Mouse (Mus musculus) stomach, embryonic 15.5 days (tissue): ENCODE measurements at regions not wholly inside any gene's neighbourhood (a gene's known extent, or its start where the extent isn't known, plus 50 kb on each side); places are given as distances from the start of the nearest gene placed in this dataset.

ENCODE experiments used
- ATAC-seq: fragments of 200-750 bp; cut with Nextera tagmentation; 2 replicates; pipeline ENCODE4 v1.8.0; 2017; ENCODE audit warnings: low read depth, moderate number of reproducible peaks, moderate TSS enrichment; ENCODE audit not compliant: insufficient read depth, low FRiP score
- H3K27ac ChIP-seq: fragments of 300-500 bp; sonication (generic); 2 replicates; pipeline ENCODE4 v1.5.1; 2015; ENCODE audit warnings: mild to moderate bottlenecking, inconsistent platforms
- H3K27me3 ChIP-seq: fragments of 300-500 bp; sonication (generic); replicated peaks from 2 replicates; pipeline ENCODE4 v1.6.1; 2015; ENCODE audit warnings: inconsistent platforms
- H3K36me3 ChIP-seq: fragments of 300-500 bp; sonication (generic); 2 replicates; pipeline ENCODE4 v1.6.1; 2015; ENCODE audit warnings: inconsistent platforms
- H3K4me1 ChIP-seq: fragments of 300-500 bp; sonication (generic); 2 replicates; pipeline ENCODE4 v1.6.1; 2015; ENCODE audit warnings: inconsistent platforms
- H3K4me2 ChIP-seq: fragments of 300-500 bp; sonication (generic); 2 replicates; pipeline ENCODE4 v1.6.1; 2015; ENCODE audit warnings: mild to moderate bottlenecking, inconsistent platforms
- H3K4me3 ChIP-seq: fragments of 300-500 bp; sonication (generic); replicated peaks from 2 replicates; pipeline ENCODE4 v1.5.1; 2015; ENCODE audit warnings: inconsistent platforms
- H3K9ac ChIP-seq: fragments of 300-500 bp; sonication (generic); 2 replicates; pipeline ENCODE4 v1.6.1; 2015; ENCODE audit warnings: inconsistent platforms
- H3K9me3 ChIP-seq: fragments of 300-500 bp; sonication (generic); 2 replicates; pipeline ENCODE4 v1.6.1; 2016; ENCODE audit warnings: inconsistent platforms
- WGBS: fragments of 180-500 bp; shearing (Covaris S2); methylation state at CpG from one replicate; pipeline ENCODE4 v1.1.7; 2015; 5-methylcytosine and 5-hydroxymethylcytosine counted together

DNA sequence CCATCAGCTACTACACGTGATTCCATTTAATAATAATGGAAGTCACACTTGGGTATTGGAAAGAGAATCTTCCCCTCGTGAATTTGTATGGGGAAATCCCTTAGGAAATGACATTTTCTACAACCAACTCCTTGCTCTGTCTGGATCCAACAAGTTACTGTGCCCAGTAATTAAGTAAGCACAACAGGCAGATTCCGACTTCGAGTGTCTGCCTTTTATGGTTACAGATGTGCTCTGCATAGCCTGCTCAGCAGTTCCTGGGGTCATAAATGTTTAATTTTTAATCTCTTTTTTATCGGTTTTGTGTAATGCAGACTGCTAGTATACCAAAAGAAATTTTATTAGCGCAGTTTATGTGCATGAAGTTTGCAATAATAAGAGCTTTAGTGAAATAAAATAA lies 259.8 kb upstream of the Pitrm1 start:
- no peak overlapping the region for H3K9ac ChIP-seq
- H3K4me2 ChIP-seq, result no peak overlapping the region
- no peaks in the 10 kb centered on the region for H3K9me3 ChIP-seq
- H3K36me3 ChIP-seq, result no peaks in the 10 kb centered on the region
- no peak for ATAC-seq
- no peak overlapping the region for H3K4me3 ChIP-seq
- H3K27me3 ChIP-seq, result no peaks in the 10 kb centered on the region
- no peaks in the 10 kb centered on the region for H3K4me1 ChIP-seq
- WGBS, result 68% methylated on average over 6 of the region's 6 CpGs
- H3K27ac ChIP-seq, result no peak overlapping the region

DNA sequence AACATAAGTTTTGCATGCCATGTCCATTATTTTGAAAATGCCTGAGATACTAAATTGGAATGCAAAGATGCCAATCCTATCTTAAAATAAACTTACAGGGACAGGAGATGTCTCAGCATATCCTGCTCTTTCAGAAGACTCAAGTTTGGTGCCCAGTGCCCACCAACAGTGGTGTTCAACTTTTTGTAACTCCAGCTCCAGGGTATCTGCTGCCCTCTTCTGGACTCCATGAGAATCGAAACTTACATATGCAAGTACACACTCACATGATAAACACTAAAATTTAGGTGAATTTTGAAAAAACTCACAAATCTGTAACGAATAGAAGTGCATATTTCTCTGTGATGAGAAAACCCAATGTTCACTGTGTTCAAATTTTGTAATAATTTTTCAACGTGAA lies 255.9 kb upstream of the Pitrm1 start:
- no peak overlapping the region for H3K4me3 ChIP-seq
- no peak overlapping the region for H3K9ac ChIP-seq
- 54% methylated on average over 3 of the region's 3 CpGs for WGBS
- no peaks in the 10 kb centered on the region for H3K36me3 ChIP-seq
- H3K27me3 ChIP-seq, result no peaks in the 10 kb centered on the region
- no peak overlapping the region for H3K4me2 ChIP-seq
- ATAC-seq, result no peak
- no peaks in the 10 kb centered on the region for H3K9me3 ChIP-seq
- no peak overlapping the region for H3K27ac ChIP-seq
- H3K4me1 ChIP-seq, result no peaks in the 10 kb centered on the region

DNA sequence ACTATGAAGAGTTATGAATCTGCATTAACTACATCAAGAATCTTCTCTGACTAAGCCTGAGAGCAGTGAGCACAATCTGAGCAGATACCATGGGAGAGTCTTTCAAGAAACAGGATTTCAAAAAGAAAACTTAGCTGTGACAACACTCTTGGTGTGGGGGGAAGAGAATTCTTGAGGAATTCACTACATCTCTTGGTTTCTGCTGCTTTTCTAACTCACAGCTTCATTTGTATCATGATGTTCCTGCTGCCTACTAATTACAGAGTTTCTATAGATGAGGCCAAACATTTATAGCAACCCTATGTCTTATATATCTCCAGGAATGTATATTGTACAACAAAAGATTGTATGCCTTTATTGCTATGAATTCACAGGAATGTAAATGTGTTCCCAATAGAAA lies 242.2 kb upstream of the Pitrm1 start:
- no peak overlapping the region for H3K9ac ChIP-seq

DNA sequence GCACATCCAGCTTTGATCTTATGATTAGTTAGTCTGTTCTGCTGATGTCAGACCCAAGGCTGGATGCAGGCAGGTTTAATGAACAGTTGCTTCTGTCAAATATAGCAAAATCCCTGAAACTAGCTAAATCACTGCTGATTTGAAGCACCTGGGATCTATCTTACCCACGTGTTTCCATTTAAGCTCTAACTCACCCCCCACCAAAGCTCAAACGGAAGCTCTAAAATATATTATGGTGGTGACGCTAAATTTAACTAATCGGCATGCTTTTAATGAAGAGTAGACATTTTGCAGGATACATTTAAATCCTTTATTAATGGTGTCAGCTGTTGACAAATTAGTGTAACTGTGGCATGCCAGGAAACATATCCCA lies 241.3 kb upstream of the Pitrm1 start:
- Histone ChIP-seq H3K36me3 (no peaks in the 10 kb centered on the region), H3K4me1 (no peaks in the 10 kb centered on the region), H3K4me2 (no peak overlapping the region), H3K4me3 (no peak overlapping the region), H3K27me3 (no peaks in the 10 kb centered on the region), H3K27ac (no peak overlapping the region), H3K9ac (no peak overlapping the region), H3K9me3 (no peaks in the 10 kb centered on the region)
- ATAC-seq, result no peak
- WGBS, result 62% methylated on average over 4 of the region's 4 CpGs

More for the DNA sequence above, 242.2 kb upstream of the Pitrm1 start:
- H3K27ac ChIP-seq, result no peak overlapping the region
- ATAC-seq, result no peak
- H3K9me3 ChIP-seq, result no peaks in the 10 kb centered on the region
- no peaks in the 10 kb centered on the region for H3K36me3 ChIP-seq
- no peaks in the 10 kb centered on the region for H3K27me3 ChIP-seq
- H3K4me3 ChIP-seq, result no peak overlapping the region
- no peak overlapping the region for H3K4me2 ChIP-seq
- no peaks in the 10 kb centered on the region for H3K4me1 ChIP-seq

DNA sequence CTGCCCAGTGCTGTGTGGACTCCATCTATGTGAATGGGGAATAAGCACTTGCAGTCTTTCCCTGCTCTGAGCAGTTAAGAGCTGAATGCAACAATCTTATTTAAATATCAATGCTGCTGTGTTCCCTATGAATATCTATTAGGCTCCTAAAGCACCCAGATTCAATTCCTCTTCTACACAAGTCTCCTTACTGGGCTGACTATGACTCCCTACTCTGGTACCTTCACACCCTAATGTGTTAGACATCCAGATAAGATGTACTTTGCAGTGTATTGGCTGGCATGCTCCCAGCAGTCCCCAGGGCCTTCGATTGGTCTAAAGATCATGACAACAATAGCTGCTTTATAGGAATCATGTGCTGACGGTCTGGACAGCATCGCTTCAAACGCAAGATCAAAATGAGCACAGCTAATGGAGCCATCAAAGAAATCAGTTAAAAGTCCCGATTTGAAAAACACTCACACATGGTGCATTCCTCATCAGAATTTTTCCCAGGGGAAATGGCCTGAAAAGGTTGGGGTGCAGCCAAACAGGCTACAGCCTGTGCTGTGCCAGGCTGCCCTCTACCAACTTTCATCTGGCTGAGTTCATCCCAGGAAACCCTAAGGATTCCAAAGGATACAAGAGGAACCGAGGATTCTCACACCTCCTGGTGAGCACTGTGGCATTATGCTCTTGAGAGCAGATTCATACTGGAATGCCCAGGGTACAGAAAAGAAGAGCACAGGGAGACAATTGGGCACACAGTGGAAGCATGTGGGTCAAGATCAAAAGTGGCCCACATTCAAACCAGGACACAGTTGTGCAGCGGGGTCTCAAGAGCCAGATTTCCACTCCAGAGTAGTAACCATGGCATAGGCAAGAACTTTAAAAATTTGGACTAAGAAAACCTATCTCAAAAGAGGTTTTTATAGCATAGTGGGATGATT lies 240.7 kb upstream of the Pitrm1 start:
- Histone ChIP-seq H3K9me3 (no peaks in the 10 kb centered on the region), H3K9ac (no peak overlapping the region), H3K27ac (no peak overlapping the region), H3K4me3 (no peak overlapping the region), H3K36me3 (no peaks in the 10 kb centered on the region), H3K4me1 (no peaks in the 10 kb centered on the region), H3K27me3 (no peaks in the 10 kb centered on the region), H3K4me2 (no peak overlapping the region)
- 80% methylated on average over 7 of the region's 7 CpGs for WGBS
- ATAC-seq, result no peak

DNA sequence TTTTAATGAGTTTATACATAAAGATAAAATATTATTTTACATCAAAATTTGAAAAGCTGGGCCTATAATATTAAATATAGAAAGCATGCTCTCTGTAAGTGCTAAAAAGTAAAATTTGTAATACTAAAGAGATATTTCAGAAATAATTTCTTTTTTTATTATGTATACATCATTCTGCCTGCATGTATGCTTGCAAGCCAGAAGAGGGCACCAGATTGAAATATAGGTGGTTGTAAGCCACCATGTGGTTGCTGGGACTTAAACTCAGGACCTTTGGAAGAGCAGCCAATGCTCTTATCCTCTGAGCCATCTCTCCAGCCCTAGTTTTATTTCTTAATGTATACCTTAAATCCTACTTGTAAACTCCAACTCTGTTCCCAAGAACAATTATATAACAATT lies 231.7 kb upstream of the Pitrm1 start:
- H3K9me3 ChIP-seq, result no peaks in the 10 kb centered on the region
- no peaks in the 10 kb centered on the region for H3K36me3 ChIP-seq
- H3K4me3 ChIP-seq, result no peak overlapping the region
- H3K27ac ChIP-seq, result no peak overlapping the region
- H3K4me1 ChIP-seq, result no peaks in the 10 kb centered on the region
- no peak overlapping the region for H3K9ac ChIP-seq
- ATAC-seq, result no peak
- no peaks in the 10 kb centered on the region for H3K27me3 ChIP-seq
- no peak overlapping the region for H3K4me2 ChIP-seq

DNA sequence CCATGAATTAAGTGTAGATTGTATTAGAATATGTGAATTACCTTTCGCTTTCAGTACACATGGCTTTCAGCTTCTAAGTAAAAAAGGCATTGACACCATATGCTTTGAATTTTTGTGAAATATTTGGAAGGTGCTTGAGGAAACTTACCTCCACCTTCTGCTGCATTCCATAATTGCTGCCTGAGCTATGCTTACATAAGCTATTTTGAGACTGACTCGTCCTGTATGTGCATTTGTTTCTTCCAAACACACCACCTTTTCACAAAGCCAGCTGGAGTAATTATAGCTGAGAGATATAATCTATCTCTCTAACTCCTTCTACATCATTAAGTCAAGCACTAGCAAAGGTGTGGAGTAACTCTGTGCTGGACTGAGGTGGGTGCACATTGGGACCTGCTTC lies 224.0 kb upstream of the Pitrm1 start:
- 66% methylated on average over 2 of the region's 2 CpGs for whole genome bisulfite sequencing
- Histone ChIP-seq H3K4me3 (no peak overlapping the region), H3K4me2 (no peak overlapping the region), H3K27me3 (no peaks in the 10 kb centered on the region), H3K36me3 (no peaks in the 10 kb centered on the region), H3K9me3 (no peaks in the 10 kb centered on the region), H3K4me1 (no peaks in the 10 kb centered on the region), H3K9ac (no peak overlapping the region), H3K27ac (no peak overlapping the region)
- ATAC-seq, result no peak

DNA sequence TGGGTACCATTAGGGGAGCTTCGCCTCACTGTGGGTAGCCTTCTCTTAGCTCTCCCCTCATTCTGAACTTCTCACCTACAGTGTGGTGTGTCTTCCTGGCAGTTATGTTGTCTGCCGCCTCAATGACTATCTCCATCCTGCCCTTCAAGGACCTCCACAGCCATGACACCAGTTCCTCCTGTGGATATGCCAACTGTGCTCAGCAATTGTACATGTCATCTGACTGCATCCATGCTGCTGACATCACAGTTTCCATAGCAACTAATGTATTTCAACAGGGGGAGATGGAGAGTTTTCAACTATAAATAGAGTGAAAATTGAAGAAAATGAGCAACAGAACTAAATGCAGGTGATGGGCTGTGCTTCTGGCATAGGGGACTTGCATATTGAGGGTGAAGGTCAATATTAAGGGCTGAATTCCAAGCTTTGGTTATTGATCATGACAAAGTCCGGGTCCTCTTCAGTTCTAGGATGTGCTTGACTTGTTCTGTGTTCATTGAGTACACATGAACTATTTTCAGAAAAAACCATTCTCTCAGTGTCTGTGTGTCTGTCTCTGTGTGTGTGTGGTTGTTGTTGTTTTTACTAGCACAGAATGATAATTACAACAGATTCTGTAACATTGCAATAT lies 217.5 kb upstream of the Pitrm1 start:
- Histone ChIP-seq H3K4me2 (no peak overlapping the region), H3K27me3 (no peaks in the 10 kb centered on the region), H3K27ac (no peak overlapping the region), H3K4me3 (no peak overlapping the region), H3K4me1 (no peaks in the 10 kb centered on the region), H3K36me3 (no peaks in the 10 kb centered on the region), H3K9me3 (no peaks in the 10 kb centered on the region), H3K9ac (no peak overlapping the region)
- no peak for ATAC-seq
- WGBS, result 92% methylated on average over 3 of the region's 3 CpGs

DNA sequence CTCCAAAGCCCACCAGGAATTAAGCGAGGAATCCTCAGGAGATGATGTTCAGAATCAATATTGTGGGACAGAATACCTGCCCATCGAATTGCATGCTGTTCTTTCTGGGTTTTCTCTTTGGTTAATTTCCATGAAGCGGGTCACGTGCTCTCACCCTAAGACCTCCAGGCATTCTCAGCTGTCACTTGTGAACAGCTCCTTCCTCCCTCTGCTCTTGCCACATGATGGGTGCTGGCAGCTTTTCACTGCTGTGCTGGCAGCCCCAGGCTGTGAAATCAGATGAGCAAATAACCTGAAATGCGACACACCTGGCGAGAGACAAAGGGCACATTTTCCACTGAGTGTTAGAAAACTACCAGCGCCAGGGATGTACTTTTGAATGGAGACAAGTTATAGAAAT lies 207.8 kb upstream of the Pitrm1 start:
- no peaks in the 10 kb centered on the region for H3K27me3 ChIP-seq
- H3K4me2 ChIP-seq, result no peak overlapping the region
- 69% methylated on average over 7 of the region's 7 CpGs for WGBS
- H3K4me1 ChIP-seq, result no peaks in the 10 kb centered on the region
- no peak for ATAC-seq
- no peaks in the 10 kb centered on the region for H3K9me3 ChIP-seq
- H3K27ac ChIP-seq, result no peak overlapping the region
- H3K9ac ChIP-seq, result no peak overlapping the region
- H3K4me3 ChIP-seq, result no peak overlapping the region
- no peaks in the 10 kb centered on the region for H3K36me3 ChIP-seq

DNA sequence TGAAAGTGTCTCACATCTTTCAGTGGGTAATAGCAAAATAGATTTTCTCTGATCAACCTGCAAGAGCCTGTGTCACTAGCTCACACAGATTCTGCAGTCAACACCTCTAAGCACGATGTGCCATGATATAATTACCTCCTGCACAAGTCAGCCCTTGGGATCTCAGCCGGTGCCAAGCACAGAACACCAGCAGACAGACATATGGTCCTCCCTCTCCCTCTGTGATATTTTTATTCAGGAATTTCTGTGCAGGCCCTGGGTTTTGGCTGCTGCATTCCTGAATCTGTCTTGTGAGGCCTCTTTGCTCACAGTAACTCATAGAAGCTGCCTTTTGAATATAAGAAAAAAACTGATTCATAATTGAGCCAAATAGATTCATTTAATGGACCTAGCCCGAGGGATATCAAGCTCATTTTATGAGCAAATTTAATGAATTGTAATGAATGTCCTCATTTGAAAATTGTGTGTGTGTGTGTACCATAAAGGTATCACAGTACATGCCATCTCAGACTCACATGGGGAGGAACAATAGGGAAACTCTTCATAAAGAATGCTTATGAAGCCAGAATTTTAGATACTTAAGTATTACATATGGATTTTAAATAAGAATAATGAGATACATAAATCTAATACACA lies 206.7 kb upstream of the Pitrm1 start:
- H3K4me1 ChIP-seq, result no peaks in the 10 kb centered on the region
- H3K36me3 ChIP-seq, result no peaks in the 10 kb centered on the region
- H3K27me3 ChIP-seq, result no peaks in the 10 kb centered on the region
- H3K9ac ChIP-seq, result no peak overlapping the region
- H3K4me2 ChIP-seq, result no peak overlapping the region
- WGBS, result 65% methylated on average over 3 of the region's 3 CpGs
- H3K27ac ChIP-seq, result no peak overlapping the region
- no peak overlapping the region for H3K4me3 ChIP-seq
- ATAC-seq, result no peak
- no peaks in the 10 kb centered on the region for H3K9me3 ChIP-seq

DNA sequence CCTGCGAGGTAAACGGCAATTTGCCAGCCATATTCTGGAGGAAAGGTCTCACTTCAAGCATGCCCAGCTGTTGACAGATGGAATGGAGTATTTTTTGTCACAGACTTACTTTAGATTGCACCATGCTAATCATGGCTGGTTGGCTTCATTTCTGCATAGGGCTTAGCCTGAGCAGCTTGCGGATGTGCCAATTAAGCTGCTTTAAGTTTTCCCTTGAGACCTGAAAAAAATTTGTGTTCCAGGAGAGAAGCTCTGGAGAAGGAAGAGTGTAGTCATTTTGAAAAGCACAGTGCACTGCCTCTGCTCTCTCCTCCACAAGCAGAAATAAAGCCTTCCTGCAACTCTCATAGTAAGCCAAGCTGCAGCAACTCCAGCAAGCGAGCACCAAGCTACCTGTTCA lies 182.8 kb upstream of the Pitrm1 start:
- H3K27ac ChIP-seq, result no peak overlapping the region
- H3K36me3 ChIP-seq, result no peaks in the 10 kb centered on the region
- no peak for ATAC-seq
- no peak overlapping the region for H3K4me2 ChIP-seq
- H3K4me1 ChIP-seq, result no peaks in the 10 kb centered on the region
- H3K9me3 ChIP-seq, result no peaks in the 10 kb centered on the region
- 83% methylated on average over 4 of the region's 4 CpGs for WGBS
- H3K4me3 ChIP-seq, result no peak overlapping the region
- no peak overlapping the region for H3K9ac ChIP-seq
- H3K27me3 ChIP-seq, result no peaks in the 10 kb centered on the region

DNA sequence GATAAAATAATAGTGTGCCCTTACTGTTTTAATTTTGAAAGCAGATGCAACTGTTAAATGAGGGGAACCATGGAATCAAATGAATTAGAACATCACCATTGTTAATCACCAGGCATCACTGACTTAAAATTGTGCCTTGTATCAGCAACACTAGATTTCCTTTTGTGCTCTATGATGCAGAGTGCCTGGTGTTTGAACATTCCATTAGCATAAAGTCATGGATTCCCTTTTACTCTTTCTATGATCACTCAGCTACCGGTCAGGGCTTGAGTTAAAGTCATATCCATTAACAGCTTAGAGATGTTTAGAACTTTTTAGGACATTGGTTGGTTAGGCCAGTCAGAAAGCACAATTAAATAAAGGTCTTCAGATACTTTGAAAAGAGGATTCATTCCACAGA lies 180.3 kb upstream of the Pitrm1 start:
- 53% methylated on average over 1 of the region's 1 CpGs for WGBS

More for the DNA sequence above, 180.3 kb upstream of the Pitrm1 start:
- Histone ChIP-seq H3K4me3 (no peak overlapping the region), H3K27ac (no peak overlapping the region), H3K27me3 (no peaks in the 10 kb centered on the region), H3K4me2 (no peak overlapping the region), H3K9ac (no peak overlapping the region), H3K4me1 (no peaks in the 10 kb centered on the region), H3K36me3 (no peaks in the 10 kb centered on the region), H3K9me3 (no peaks in the 10 kb centered on the region)
- ATAC-seq, result no peak
